In the genomic region with DNA sequence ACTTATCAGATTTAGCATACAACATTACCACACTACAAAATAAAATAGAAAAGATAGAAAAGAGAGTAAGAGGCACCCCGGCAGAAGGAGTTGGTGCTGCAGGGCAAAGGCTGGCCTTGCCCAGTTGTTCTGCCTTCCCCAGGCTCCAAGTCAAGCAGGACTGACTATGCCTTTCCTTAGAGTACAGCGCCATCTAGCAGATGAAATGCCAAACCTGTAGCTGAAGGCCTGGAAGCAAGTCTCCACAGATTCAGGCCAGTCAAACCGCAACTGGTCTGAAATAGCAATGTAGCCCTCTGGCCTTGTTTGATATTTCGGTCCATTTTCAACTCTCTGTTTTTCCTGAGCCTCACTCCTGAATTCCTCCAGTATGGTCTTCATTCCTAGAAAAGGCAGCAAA, we compare ENCODE assay signal across 8 mouse cellular contexts.
DNase-seq lines count a peak whose midpoint lies in the region; ATAC-seq lines count a peak whose summit lies in the region.

No protein-coding gene starts in this region.

- H3K9me3 ChIP-seq in intestine, embryonic 14.5 days (ENCODE audit: control insufficient read depth, low read length): no peaks in the 10 kb centered on the region
- no peaks in the 10 kb centered on the region for H3K9me3 ChIP-seq in midbrain, embryonic 11.5 days (ENCODE audit: control insufficient read depth, low read length)

- WGBS in intestine, embryonic 14.5 days: 47% methylated on average over 4 of the region's 4 CpGs
- WGBS in midbrain, embryonic 11.5 days: 55% methylated on average over 4 of the region's 4 CpGs

- no peaks in the 10 kb centered on the region for H3K27me3 ChIP-seq in intestine, embryonic 14.5 days (replicated peaks; ENCODE audit: control insufficient read depth, insufficient read depth, low read length)
- H3K27me3 ChIP-seq in midbrain, embryonic 11.5 days (ENCODE audit: control insufficient read depth, insufficient read depth, low read length): no peaks in the 10 kb centered on the region

- no peak overlapping the region for H3K27ac ChIP-seq in intestine, embryonic 14.5 days (ENCODE audit: low read depth)
- no peak overlapping the region for H3K27ac ChIP-seq in midbrain, embryonic 11.5 days (ENCODE audit: low read depth, low read length)

- peaks cover 11% of the 10 kb centered on the region for H3K4me1 ChIP-seq in intestine, embryonic 14.5 days (replicated peaks; ENCODE audit: control insufficient read depth, insufficient read depth, low read length)
- H3K4me1 ChIP-seq in midbrain, embryonic 11.5 days (ENCODE audit: control insufficient read depth, insufficient read depth, low read length): no peaks in the 10 kb centered on the region

- no peak overlapping the region for H3K4me2 ChIP-seq in intestine, embryonic 14.5 days (ENCODE audit: low read length)
- no peak overlapping the region for H3K4me2 ChIP-seq in midbrain, embryonic 11.5 days

- ATAC-seq in intestine, embryonic 14.5 days (replicated peaks; ENCODE audit: low FRiP score, low TSS enrichment, low read depth): no peak; the same call in 1 of the 2 replicates
- ATAC-seq in midbrain, embryonic 11.5 days (ENCODE audit: low FRiP score): peak; percentile 79; the same call in 1 of the 2 replicates

- no peaks in the 10 kb centered on the region for H3K36me3 ChIP-seq in intestine, embryonic 14.5 days (ENCODE audit: control insufficient read depth, insufficient read depth, low read length)
- H3K36me3 ChIP-seq in midbrain, embryonic 11.5 days (ENCODE audit: control insufficient read depth, insufficient read depth, low read length): no peaks in the 10 kb centered on the region

- DNase-seq in ZHBTc4 (ENCODE audit: low read depth, low spot score): peak; percentile 63
- peak; percentile 96 to 97 for DNase-seq in cerebellum, postnatal 10 days
- peak; percentile 69 to 85 for DNase-seq in frontal cortex, postnatal 36 days (ENCODE audit: low spot score in 2 of 2)
- DNase-seq in intestine, embryonic 14.5 days (ENCODE audit: low spot score): peak; percentile 76
- peak; percentile 29 to 35 for DNase-seq in left cerebral cortex, adult 8-10 months (ENCODE audit: low spot score in 2 of 2)
- DNase-seq in midbrain, embryonic 11.5 days (ENCODE audit: low spot score, missing footprints): peak; percentile 91
- peak; percentile 33 to 58 for DNase-seq in spleen, adult 18-20 months
- DNase-seq in MN1 (ENCODE audit: low spot score): no peak

- H3K4me3 ChIP-seq in intestine, embryonic 14.5 days (ENCODE audit: low read depth, low read length): no peak overlapping the region
- H3K4me3 ChIP-seq in midbrain, embryonic 11.5 days (ENCODE audit: low read depth, low read length): no peak overlapping the region

- no peak overlapping the region for H3K9ac ChIP-seq in intestine, embryonic 14.5 days (ENCODE audit: low read length)
- H3K9ac ChIP-seq in midbrain, embryonic 11.5 days (ENCODE audit: low read length): no peak overlapping the region
